Mouse (Mus musculus) bone marrow macrophage, adult 2 months (primary cell): ENCODE results near the gene Sufu. TPM values are rescaled to one million over a fixed set of nuclear protein-coding genes. Genes with fewer than 3 reads are reported as not detected.

ENCODE experiments used
- H3K27ac ChIP-seq: 2 replicates; pipeline ENCODE4 v1.5.1; 2012; ENCODE audit warnings: low read depth, low read length; ENCODE audit not compliant: insufficient read depth
- H3K4me1 ChIP-seq: 2 replicates; pipeline ENCODE4 v1.6.1; 2012; ENCODE audit warnings: low read length; ENCODE audit not compliant: control insufficient read depth, insufficient read depth
- H3K4me3 ChIP-seq: 2 replicates; pipeline ENCODE4 v1.5.1; 2012; ENCODE audit warnings: mild to moderate bottlenecking, low read length, moderate library complexity; ENCODE audit not compliant: insufficient read depth
- CTCF ChIP-seq: IDR thresholded peaks from 2 replicates; pipeline ENCODE4 v1.5.1; 2012; ENCODE audit warnings: low read depth, mild to moderate bottlenecking, low read length, moderate library complexity
- POLR2A ChIP-seq: IDR thresholded peaks from 2 replicates; pipeline ENCODE4 v1.6.1; 2012; ENCODE audit warnings: mild to moderate bottlenecking, low read depth, low read length, borderline replicate concordance
- polyA plus RNA-seq: library from polyadenylated mRNA; stranded (reverse); fragments of >200 nt; gene quantifications from 2 replicates; pipeline ENCODE4 v1.2.4, GENCODE M21; 2012; ENCODE audit not compliant: missing spikeins, insufficient read depth, insufficient read length

Sufu gene
- polyA plus RNA-seq, 1 experiment = 14.7 TPM

- TF ChIP-seq POLR2A (no peak), CTCF (peak; percentile 58)
- H3K4me3 ChIP-seq = no peak overlapping the region
- H3K4me1 ChIP-seq = peaks cover 11% of the 10 kb centered on the region
- H3K27ac ChIP-seq = no peak overlapping the region
Measured at GRCm38 (mm10) chr19:46392018-46392417, 4.7 kb upstream of the Sufu start.

GRCm38 (mm10) chr19:46394712-46395108, 2.0 kb upstream of the Sufu start:
- Histone ChIP-seq H3K4me1 (peaks cover 23% of the 10 kb centered on the region), H3K27ac (no peak overlapping the region), H3K4me3 (peak overlapping the region; percentile 69)
- TF ChIP-seq CTCF (no peak), POLR2A (no peak)

GRCm38 (mm10) chr19:46395109-46396009, 1.3 kb upstream of the Sufu start, which contains the start of gene Actr1a:
Gene Actr1a, minus strand, starts transcription at chr19:46395748.
- Histone ChIP-seq H3K27ac (peak within 1 kb of the TSS; percentile 30), H3K4me3 (peak within 1 kb of the TSS; percentile 87), H3K4me1 (peaks cover 21% of the 10 kb centered on the region)
- TF ChIP-seq POLR2A = no peak
- TF ChIP-seq CTCF = no peak

GRCm38 (mm10) chr19:46396109-46396508, 587 bp upstream of the Sufu start:
- Histone ChIP-seq H3K4me3 (peak overlapping the region; percentile 87), H3K4me1 (peaks cover 21% of the 10 kb centered on the region), H3K27ac (peak overlapping the region; percentile 25)
- TF ChIP-seq POLR2A (no peak), CTCF (no peak)

GRCm38 (mm10) chr19:46397436-46398001, 823 bp downstream of the Sufu start:
- Histone ChIP-seq H3K4me3 (peak overlapping the region; percentile 86), H3K27ac (no peak overlapping the region), H3K4me1 (peaks cover 19% of the 10 kb centered on the region)
- TF ChIP-seq POLR2A (no peak), CTCF (no peak)

GRCm38 (mm10) chr19:46398401-46398800, 1.7 kb downstream of the Sufu start:
- TF ChIP-seq CTCF (no peak), POLR2A (no peak)
- Histone ChIP-seq H3K4me3 (no peak overlapping the region), H3K4me1 (peaks cover 19% of the 10 kb centered on the region), H3K27ac (no peak overlapping the region)

GRCm38 (mm10) chr19:46399372-46399771, 2.7 kb downstream of the Sufu start:
- Histone ChIP-seq H3K4me1 (peaks cover 14% of the 10 kb centered on the region), H3K27ac (no peak overlapping the region), H3K4me3 (no peak overlapping the region)
- TF ChIP-seq CTCF (no peak), POLR2A (no peak)

GRCm38 (mm10) chr19:46399886-46400285, 3.2 kb downstream of the Sufu start:
- TF ChIP-seq CTCF (no peak), POLR2A (no peak)
- H3K4me3 ChIP-seq = no peak overlapping the region
- H3K4me1 ChIP-seq = peaks cover 14% of the 10 kb centered on the region
- no peak overlapping the region for H3K27ac ChIP-seq

- Histone ChIP-seq H3K4me1 (peaks cover 14% of the 10 kb centered on the region), H3K4me3 (no peak overlapping the region), H3K27ac (no peak overlapping the region)
- TF ChIP-seq CTCF = no peak
- no peak for TF ChIP-seq POLR2A
Measured at GRCm38 (mm10) chr19:46400558-46400957, 3.9 kb downstream of the Sufu start.

- TF ChIP-seq POLR2A = no peak
- no peak for TF ChIP-seq CTCF
- Histone ChIP-seq H3K27ac (no peak overlapping the region), H3K4me1 (peaks cover 5% of the 10 kb centered on the region), H3K4me3 (no peak overlapping the region)
Measured at GRCm38 (mm10) chr19:46404030-46404429, 7.3 kb downstream of the Sufu start.
